Mouse (Mus musculus) lung, postnatal 25 days (tissue): ENCODE data around the gene Lrrk2.

Source experiments
- DNase-seq: peaks from one replicate; pipeline ENCODE4 v3.0.0; 2022; ENCODE audit warnings: low spot score

Lrrk2 gene

DNA sequence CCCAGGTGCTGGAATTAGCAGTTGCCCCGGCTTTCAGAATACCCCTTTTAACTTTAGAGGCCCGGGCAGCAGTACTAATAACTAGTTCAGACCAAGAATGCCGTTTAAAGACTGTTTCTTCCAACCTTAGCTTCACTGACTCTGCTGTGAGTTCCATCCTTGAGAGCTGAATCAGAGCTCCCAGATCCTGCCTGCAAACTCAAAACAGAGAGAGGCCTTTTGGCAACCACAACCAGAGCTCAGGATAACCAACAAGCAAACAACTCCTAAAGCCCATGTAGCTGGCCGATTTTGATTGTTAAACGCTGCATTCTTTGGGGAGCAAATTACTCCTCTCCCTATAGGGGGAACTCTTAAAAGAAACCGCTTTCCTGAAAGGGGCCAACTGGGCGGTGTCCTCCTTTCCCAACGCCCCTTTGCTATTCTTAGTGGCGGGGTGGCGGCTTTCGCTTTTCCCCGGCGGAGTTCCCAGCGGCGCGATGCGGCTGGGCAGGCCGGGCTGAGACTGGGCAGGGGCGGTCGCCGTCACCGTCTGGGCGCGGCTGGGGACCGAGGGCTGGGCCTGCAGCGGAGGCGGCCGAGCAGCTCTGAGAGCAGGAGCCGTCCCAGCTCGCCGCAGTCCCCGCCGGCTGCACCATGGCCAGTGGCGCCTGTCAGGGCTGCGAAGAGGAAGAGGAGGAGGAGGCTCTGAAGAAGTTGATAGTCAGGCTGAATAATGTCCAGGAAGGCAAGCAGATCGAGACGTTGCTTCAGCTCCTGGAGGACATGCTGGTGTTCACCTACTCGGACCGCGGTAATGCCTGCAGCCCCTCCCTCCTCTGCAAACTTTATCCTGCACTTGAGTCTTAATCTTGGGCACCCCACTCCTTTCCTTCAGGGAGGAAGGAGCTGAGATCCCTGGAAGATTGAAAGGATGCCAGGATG is at the start of gene Lrrk2:
TSS of gene Lrrk2 (plus strand) at position 531 of the 924 bp plus-strand sequence.
- peak; percentile 91 for DNase-seq

GRCm38 (mm10) chr15:91624475-91624874 is 48.5 kb upstream of the Lrrk2 start:
- no peak for DNase-seq

- DNase-seq = no peak
Observed at GRCm38 (mm10) chr15:91629137-91629536, 43.8 kb upstream of the Lrrk2 start.

DNA sequence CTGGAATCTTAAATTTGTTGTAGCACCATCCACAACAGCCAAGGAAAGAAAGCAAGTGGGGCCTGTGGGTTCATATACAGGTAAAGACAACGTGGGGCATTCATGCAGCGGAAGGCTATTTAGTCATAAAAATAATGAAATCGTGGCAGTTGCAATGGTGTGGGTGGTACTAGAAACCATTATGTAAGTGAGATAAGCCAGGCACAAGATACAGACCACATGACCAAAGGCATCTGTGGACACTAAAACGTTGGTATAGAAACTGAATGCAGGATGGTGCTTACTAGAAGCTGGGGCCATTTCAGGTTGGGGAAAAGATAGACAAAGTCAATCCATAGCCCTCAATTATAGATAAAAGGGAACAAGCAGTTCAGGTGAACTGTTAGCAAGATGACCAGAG is 40.5 kb upstream of the Lrrk2 start:
- DNase-seq = no peak

- peak; percentile 29 for DNase-seq
Observed at GRCm38 (mm10) chr15:91633051-91633450, 39.9 kb upstream of the Lrrk2 start.

- DNase-seq = no peak
Observed at GRCm38 (mm10) chr15:91633806-91634205, 39.2 kb upstream of the Lrrk2 start.

DNA sequence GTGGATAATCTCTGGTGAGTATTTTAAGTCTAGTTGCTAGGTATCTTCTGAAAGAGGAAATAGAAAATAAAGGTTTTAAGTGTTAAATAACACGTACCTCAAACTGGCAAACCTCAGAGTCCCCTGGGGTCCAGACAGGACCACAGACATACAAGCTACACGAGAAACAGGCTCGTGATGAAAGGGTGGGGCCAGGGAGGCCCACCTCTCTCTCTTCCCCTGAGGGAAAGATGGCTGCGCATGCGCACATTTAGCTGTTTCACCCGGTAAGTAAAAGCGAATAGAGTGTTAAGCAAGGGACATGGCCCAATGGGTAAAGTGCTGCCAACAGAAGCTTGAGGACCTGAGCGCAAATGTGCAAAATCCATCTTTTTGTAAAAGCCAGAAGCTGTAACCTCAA is 38.7 kb upstream of the Lrrk2 start:
- peak; percentile 62 for DNase-seq

DNA sequence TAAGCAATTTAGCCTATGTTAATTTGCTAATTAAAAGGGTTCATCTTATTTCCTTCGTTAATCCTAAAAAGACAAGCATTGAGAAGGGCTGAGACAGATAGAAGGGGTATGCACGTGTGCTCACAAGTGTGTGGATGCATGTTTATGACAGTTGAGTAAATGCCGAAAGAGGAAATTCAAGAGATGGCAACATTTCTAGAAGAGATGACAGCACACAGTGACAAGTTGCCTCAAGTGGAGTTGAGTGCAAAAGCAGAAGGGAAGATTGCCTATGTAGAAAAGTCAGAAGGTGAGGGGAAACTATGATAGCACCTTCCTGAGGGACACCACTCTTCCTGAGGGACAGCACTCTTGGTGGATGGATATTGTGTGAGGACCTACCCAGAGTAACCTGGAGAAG is 31.3 kb upstream of the Lrrk2 start:
- no peak for DNase-seq

DNA sequence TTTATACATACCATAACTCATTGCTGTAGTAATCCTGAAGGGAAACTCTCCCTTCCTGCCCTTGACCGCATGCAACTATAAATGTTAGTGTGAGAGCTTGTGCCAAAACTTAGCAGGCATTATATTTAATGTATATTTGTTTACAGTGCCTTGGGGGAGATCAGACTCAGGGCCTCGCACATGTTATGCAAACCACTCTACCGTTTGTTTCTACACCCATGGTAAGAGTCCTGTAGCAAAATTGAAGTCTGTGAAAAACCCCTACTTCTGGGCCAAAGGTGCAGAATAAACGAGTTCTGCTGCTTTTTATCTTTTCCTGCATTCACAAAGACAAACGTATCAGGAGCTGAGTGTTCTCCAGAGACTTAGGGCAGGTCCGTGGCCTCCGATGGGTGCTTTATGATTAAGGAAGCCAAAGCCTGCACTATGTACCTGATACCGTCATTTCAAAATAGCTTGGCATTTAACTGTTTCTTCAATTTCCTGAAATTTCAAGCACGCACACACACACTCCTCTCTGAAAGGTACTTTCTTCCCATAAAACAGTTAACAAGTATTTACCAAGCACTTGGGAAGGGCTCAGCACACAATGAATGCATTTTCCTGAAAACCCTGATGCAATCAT is 30.2 kb upstream of the Lrrk2 start:
- peak; percentile 67 for DNase-seq

DNA sequence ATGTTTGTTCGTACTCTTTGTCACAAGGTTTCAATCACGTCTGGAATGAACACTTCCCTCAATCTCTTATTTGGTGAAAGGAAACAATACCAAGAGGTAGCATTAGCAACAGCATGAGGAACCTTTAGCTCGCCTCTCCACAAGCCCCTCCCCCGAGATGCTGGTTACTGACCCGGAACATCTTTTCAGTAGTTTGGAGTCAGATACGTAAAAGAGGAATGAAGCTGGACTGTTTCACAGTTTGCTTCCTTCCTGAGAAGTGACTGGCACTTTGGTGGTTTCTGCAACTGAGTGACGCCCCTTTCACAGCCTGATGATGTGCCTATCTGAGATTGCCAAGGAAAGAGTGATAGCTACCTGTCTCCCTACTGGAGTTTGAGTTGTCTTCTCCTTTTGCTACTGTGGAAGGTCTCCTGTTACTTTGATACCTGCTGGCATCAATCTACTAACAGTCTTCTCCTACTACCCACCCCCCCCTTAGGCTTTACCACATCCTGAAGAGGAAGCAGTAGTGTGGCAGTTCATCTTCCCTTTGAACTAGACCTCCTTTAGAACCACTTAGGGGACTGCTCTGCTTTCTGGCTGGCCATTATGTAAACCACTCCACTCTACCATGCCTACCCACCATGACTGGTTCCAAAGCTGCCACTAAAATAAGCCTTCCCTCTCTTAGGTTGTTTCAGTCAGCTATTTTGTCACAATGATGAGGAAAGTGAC is 29.2 kb upstream of the Lrrk2 start:
- DNase-seq = peak; percentile 33

DNA sequence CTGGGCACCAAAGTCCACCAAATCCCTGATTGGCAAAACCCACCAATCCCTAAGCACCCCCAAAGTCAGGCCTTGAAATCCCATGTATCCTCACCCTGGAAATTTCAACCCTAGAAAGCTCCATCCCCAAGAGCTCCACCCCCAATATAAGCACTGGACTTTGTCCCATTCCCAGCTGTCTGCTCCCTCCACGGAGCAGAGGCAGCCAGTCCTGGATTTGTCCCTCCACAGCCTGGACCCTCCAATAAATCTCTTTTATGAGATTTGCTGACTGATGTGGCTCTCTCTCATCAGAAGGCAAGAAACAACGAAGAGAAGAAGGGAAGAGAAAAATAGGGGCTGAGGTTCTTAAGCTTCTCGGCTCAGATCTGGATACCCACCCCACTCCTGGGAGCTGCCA is 22.7 kb upstream of the Lrrk2 start:
- no peak for DNase-seq

DNA sequence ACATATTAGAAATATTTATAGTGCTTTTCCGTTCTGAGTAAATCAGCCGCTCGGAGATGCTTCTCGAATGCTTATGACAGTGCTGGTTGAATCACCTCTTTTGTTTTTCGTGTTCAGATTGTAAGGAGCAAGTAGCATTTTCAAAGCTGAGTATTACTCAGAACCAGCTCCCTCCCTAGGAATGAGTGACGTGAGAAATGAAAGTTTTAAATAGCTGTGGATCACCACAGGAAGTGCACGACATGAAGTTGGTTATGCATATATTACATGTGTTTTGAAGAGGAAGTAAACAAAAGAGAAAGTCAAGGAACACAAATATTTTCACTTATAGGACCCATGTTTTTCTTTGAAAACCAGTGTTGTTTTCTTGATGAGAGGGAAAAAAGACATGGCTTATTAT is 21.5 kb upstream of the Lrrk2 start:
- DNase-seq = no peak

DNA sequence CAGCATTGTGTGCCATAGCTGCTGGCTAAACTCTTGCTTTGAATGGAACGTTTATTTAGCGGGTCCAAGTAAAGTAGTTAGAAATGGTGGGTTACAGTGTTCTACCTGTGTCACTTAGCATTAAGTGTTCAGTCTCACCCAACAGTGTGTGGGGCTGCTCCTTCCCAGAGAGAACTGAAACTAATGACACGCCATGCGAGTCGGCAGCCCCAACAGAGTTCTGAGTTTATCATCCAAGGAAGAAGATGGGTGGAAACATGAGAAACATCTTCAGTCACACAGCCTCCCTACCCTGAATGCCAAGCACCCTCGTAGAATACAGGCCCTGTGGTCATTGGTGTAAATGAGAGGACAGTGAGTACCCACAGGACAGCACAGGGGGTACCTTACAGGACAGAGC is 14.7 kb upstream of the Lrrk2 start:
- peak; percentile 19 for DNase-seq

DNA sequence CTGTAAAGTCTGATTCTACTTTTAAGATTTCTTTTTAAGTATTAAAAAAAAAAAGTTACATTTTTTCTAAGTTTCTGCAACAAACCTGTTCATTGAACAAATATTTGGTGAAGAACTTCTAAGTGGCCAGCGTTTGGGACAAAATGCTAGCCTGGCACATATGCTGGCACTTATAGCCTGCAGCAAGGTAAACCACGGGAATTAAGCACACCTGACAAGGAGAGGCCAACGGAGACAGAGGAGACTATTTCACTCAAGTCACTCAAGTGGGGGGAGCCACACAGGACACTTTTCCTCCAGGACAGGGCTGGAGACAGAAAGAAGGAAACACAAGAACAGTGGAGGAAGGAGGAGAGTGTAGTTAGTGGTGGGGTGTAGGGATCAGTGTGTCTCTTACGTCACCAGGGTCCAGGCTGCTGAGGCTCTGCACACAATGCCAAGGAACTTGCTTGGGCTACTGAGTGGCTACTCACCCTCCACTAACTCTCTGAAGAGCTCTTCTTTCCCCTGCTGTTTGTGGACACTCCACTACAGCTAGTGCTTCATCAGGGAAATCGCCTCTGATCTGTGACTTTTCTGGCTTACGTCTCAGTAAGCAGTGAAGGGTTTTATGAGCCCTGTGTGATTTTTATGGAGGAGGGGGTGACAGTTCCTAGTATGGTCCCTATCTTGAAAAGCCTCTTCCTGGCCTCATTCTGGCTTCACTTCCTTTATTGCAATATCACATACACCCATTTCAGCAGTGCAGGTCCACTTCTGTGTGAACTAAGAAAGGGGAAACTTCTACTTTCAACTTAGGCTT is 12.5 kb upstream of the Lrrk2 start:
- DNase-seq = peak; percentile 66

DNA sequence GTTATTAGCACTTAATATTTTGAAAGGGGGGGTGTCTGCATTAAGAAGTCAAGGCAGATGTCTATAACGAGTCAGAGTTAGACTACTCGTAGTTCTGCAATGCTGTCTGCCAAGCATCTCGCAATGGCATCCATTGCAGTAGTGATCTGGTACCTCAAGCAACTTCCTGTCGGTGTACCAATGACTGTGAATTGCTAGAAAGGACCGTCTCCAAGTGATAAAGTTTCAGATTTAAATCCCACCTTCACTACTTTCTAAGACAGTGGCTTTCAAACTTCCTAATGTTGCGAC is 12.0 kb upstream of the Lrrk2 start:
- no peak for DNase-seq

DNA sequence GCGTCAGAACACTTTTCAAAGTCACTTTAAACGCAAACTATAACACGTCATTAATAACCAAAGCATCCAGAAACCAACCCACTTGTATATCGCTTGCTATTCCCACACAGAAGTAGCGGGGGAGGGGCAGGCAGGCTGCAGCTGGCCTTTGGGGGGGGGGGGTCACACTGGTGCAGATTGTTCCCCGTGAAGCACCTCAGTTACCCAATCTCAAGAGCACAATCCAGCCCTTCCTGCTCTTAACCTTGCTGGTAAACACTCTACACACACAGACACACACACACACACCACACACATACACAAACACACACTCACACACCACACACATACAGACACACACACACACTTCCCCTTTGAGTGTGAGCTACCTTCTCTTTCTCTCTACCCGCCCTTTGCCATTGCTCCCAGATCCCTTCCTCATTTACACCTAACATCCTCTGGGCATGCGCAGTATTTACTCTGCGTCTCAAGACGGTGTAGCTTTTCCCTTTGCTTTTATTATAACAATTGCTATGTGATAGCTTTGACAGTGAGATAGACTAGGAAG is 8.3 kb upstream of the Lrrk2 start:
- DNase-seq = peak; percentile 71

- DNase-seq = no peak
Observed at GRCm38 (mm10) chr15:91665530-91665929, 7.4 kb upstream of the Lrrk2 start.

DNA sequence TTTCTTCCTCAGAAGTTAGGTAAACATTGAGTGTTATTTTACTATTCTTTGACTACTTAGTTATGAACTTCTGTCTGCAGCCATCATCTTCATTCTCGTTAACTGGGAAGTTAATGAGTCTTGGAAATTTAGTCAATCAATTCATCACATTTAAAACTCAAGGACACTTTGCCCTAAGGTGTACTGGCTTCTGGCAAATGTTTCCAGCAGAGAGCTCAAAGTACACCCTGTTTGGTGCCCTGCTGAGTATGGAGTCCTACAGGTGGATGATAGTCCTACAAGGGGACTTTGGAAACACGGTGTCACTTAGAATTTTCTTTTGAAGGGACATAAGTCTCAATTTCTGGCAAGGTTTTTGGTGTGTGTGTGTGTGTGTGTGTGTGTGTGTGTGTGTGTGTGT is 1.8 kb upstream of the Lrrk2 start:
- DNase-seq = no peak

- peak; percentile 19 for DNase-seq
Observed at GRCm38 (mm10) chr15:91671987-91672386, 988 bp upstream of the Lrrk2 start.

GRCm38 (mm10) chr15:91673569-91673905 is 562 bp downstream of the Lrrk2 start:
- no peak for DNase-seq

DNA sequence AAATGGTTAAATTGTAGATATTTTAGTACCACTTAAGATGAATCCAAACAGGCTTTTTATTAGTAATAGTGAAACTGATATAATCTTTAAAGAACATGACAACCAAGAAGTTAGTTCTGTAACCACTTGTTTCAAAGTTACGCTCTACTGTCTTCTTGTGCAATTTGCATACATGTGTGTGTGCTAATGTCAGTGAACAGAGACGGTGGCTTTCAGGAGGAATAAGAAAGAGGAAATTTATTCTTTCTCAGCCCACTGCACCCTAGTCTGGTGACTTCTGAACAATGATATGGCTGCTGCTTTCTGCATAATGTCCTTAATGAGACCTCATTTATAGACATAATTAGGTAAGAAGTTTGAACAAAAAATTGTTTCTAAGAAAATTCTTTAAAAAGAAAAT is 7.1 kb downstream of the Lrrk2 start:
- peak; percentile 54 for DNase-seq
